Mouse (Mus musculus): Measurements from ENCODE around the gene Olfr486. TPM values are rescaled to one million over a fixed set of nuclear protein-coding genes. Genes with fewer than 3 reads are reported as not detected.

Olfr486 gene
- polyA plus RNA-seq, 1 experiment from 2014 or later = not detected

DNA sequence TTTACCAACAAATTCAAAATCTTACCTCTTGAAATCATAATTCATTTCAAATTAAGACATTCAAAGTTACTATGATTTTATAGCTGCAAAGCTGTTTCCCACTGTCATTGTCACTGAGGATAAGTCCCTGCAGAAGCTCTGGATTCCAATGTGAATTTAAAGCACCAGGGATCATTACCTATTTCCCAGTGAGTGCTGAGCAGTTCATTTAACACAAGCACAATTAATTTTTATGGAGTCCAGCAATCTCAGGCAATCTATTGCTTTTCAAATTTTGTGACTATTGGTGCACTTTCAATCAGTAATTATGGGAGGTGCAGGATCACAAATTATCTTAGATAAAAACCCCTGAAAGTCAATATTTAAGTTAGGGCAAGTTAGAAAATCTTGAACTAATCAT is 45.2 kb downstream of the Olfr486 start, which contains the start of gene Olfr484:
Olfr484 (minus strand) TSS at position 101 of the 400 bp plus-strand sequence.
- H3K27ac ChIP-seq (ENCODE audit: low read depth) = no peak within 1 kb of the TSS
- no peaks in the 10 kb centered on the region for H3K9me3 ChIP-seq (ENCODE audit: control insufficient read depth, low read length)
- no peak for DNase-seq (ENCODE audit: low spot score)
- no peaks in the 10 kb centered on the region for H3K36me3 ChIP-seq (ENCODE audit: control insufficient read depth, insufficient read depth, low read length)
- ATAC-seq (replicated peaks; ENCODE audit: low FRiP score, low TSS enrichment, low read depth) = no peak
- H3K4me2 ChIP-seq (ENCODE audit: low read length) = no peak within 1 kb of the TSS
- H3K27me3 ChIP-seq (replicated peaks; ENCODE audit: control insufficient read depth, insufficient read depth, low read length) = no peaks in the 10 kb centered on the region
- H3K4me1 ChIP-seq (replicated peaks; ENCODE audit: control insufficient read depth, insufficient read depth, low read length) = no peaks in the 10 kb centered on the region
- no peak within 1 kb of the TSS for H3K4me3 ChIP-seq (ENCODE audit: low read depth, low read length)
- no peak within 1 kb of the TSS for H3K9ac ChIP-seq (ENCODE audit: low read length)

Other genes starting within 250 kb of the Olfr486 start
- not detected in 2 replicates for gene Olfr473, start 242.3 kb downstream of the Olfr486 start, polyA plus RNA-seq (2014; fragmentation: Nextera tagmentation; extraction: Ambion mirVana)
- gene Olfr474, start 218.1 kb downstream of the Olfr486 start, polyA plus RNA-seq (2014; fragmentation: Nextera tagmentation; extraction: Ambion mirVana) = not detected in 2 replicates
- gene Olfr476, start 207.9 kb downstream of the Olfr486 start, polyA plus RNA-seq (2014; fragmentation: Nextera tagmentation; extraction: Ambion mirVana) = not detected in 2 replicates
- not detected in 2 replicates for gene Olfr477, start 186.0 kb downstream of the Olfr486 start, polyA plus RNA-seq (2014; fragmentation: Nextera tagmentation; extraction: Ambion mirVana)
- gene Olfr478, start 138.8 kb downstream of the Olfr486 start, polyA plus RNA-seq (2014; fragmentation: Nextera tagmentation; extraction: Ambion mirVana) = not detected in 2 replicates
- not detected in 2 replicates for gene Olfr479, start 122.0 kb downstream of the Olfr486 start, polyA plus RNA-seq (2014; fragmentation: Nextera tagmentation; extraction: Ambion mirVana)
- gene Olfr480, start 105.4 kb downstream of the Olfr486 start, polyA plus RNA-seq (2014; fragmentation: Nextera tagmentation; extraction: Ambion mirVana) = not detected in 2 replicates
- gene Olfr481, start 92.9 kb downstream of the Olfr486 start, polyA plus RNA-seq (2014; fragmentation: Nextera tagmentation; extraction: Ambion mirVana) = not detected in 2 replicates
- gene Olfr482, start 75.2 kb downstream of the Olfr486 start, polyA plus RNA-seq (2014; fragmentation: Nextera tagmentation; extraction: Ambion mirVana) = not detected in 2 replicates
- not detected in 2 replicates for gene Olfr483, start 71.9 kb downstream of the Olfr486 start, polyA plus RNA-seq (2014; fragmentation: Nextera tagmentation; extraction: Ambion mirVana)
- not detected in 2 replicates for gene Olfr484, start 45.3 kb downstream of the Olfr486 start, polyA plus RNA-seq (2014; fragmentation: Nextera tagmentation; extraction: Ambion mirVana)
- not detected in 2 replicates for gene Olfr485, start 12.9 kb downstream of the Olfr486 start, polyA plus RNA-seq (2014; fragmentation: Nextera tagmentation; extraction: Ambion mirVana)
- gene Olfr487, start 41.9 kb upstream of the Olfr486 start, polyA plus RNA-seq (2014; fragmentation: Nextera tagmentation; extraction: Ambion mirVana) = not detected in 2 replicates
- gene Olfr488, start 85.6 kb upstream of the Olfr486 start, polyA plus RNA-seq (2014; fragmentation: Nextera tagmentation; extraction: Ambion mirVana) = not detected in 2 replicates
- gene Olfr490, start 116.2 kb upstream of the Olfr486 start, polyA plus RNA-seq (2014; fragmentation: Nextera tagmentation; extraction: Ambion mirVana) = not detected in 2 replicates
- gene Olfr491, start 140.7 kb upstream of the Olfr486 start, polyA plus RNA-seq (2014; fragmentation: Nextera tagmentation; extraction: Ambion mirVana) = not detected in 2 replicates
- not detected in 2 replicates for gene Olfr492, start 150.9 kb upstream of the Olfr486 start, polyA plus RNA-seq (2014; fragmentation: Nextera tagmentation; extraction: Ambion mirVana)
- not detected in 2 replicates for gene Olfr493, start 174.2 kb upstream of the Olfr486 start, polyA plus RNA-seq (2014; fragmentation: Nextera tagmentation; extraction: Ambion mirVana)
- gene Olfr494, start 192.6 kb upstream of the Olfr486 start, polyA plus RNA-seq (2014; fragmentation: Nextera tagmentation; extraction: Ambion mirVana) = not detected in 2 replicates
- gene Olfr495, start 220.4 kb upstream of the Olfr486 start, polyA plus RNA-seq (2014; fragmentation: Nextera tagmentation; extraction: Ambion mirVana) = not detected in 2 replicates
- not detected in 2 replicates for gene Olfr497, start 247.7 kb upstream of the Olfr486 start, polyA plus RNA-seq (2014; fragmentation: Nextera tagmentation; extraction: Ambion mirVana)

Data from intestine, embryonic 14.5 days (tissue).